Mouse (Mus musculus) right cerebral cortex, postnatal 25 days (tissue): Measurements from ENCODE around the gene Gale.
"Not testable (repeated sequence)": the region's sequence is repeated elsewhere in the genome, so short reads cannot be mapped to it uniquely, and the experiment has no call there.

ENCODE experiments used
- DNase-seq: peaks from one replicate; pipeline ENCODE4 v3.0.0; 2022

Gale gene

GRCm38 (mm10) chr4:135963457-135964193, at the start of gene Gale:
Gene Gale, plus strand, starts transcription at chr4:135963727.
- DNase-seq, result peak; percentile 95

- DNase-seq, result no peak
Measured at GRCm38 (mm10) chr4:135918635-135919279, 44.8 kb upstream of the Gale start.

- no peak for DNase-seq
Measured at GRCm38 (mm10) chr4:135919280-135919639, 44.3 kb upstream of the Gale start.

- peak; percentile 92 for DNase-seq
Measured at GRCm38 (mm10) chr4:135920304-135921241, 43.0 kb upstream of the Gale start, which contains the start of gene Fuca1. Gene Fuca1, plus strand, starts transcription at chr4:135920735.

- no peak for DNase-seq
Measured at GRCm38 (mm10) chr4:135921257-135922120, 42.0 kb upstream of the Gale start.

GRCm38 (mm10) chr4:135922190-135922589, 41.3 kb upstream of the Gale start:
- DNase-seq, result no peak

- DNase-seq, result no peak
Measured at GRCm38 (mm10) chr4:135924418-135924817, 39.1 kb upstream of the Gale start.

GRCm38 (mm10) chr4:135925341-135925740, 38.2 kb upstream of the Gale start:
- no peak for DNase-seq

GRCm38 (mm10) chr4:135926195-135926808, 37.2 kb upstream of the Gale start:
- DNase-seq, result no peak

- DNase-seq, result no peak
Measured at GRCm38 (mm10) chr4:135926861-135927260, 36.7 kb upstream of the Gale start.

GRCm38 (mm10) chr4:135928376-135928775, 35.2 kb upstream of the Gale start:
- no peak for DNase-seq

GRCm38 (mm10) chr4:135929405-135929804, 34.1 kb upstream of the Gale start:
- no peak for DNase-seq

GRCm38 (mm10) chr4:135929828-135930227, 33.7 kb upstream of the Gale start:
- DNase-seq, result no peak

- DNase-seq, result no peak
Measured at GRCm38 (mm10) chr4:135930239-135930638, 33.3 kb upstream of the Gale start.

- DNase-seq, result no peak
Measured at GRCm38 (mm10) chr4:135931832-135932231, 31.7 kb upstream of the Gale start.

GRCm38 (mm10) chr4:135934708-135935500, 28.6 kb upstream of the Gale start:
- no peak for DNase-seq

GRCm38 (mm10) chr4:135935502-135935901, 28.0 kb upstream of the Gale start:
- no peak for DNase-seq

- no peak for DNase-seq
Measured at GRCm38 (mm10) chr4:135938858-135939257, 24.7 kb upstream of the Gale start.

- not testable (repeated sequence) for DNase-seq
Measured at GRCm38 (mm10) chr4:135941026-135941425, 22.5 kb upstream of the Gale start.

GRCm38 (mm10) chr4:135942193-135942592, 21.3 kb upstream of the Gale start:
- no peak for DNase-seq

- DNase-seq, result no peak
Measured at GRCm38 (mm10) chr4:135943389-135943788, 20.1 kb upstream of the Gale start.
